Mouse (Mus musculus) ES-E14 (cell line): ENCODE measurements around the gene Slc30a3. TPM values are rescaled to one million over a fixed set of nuclear protein-coding genes. Genes with fewer than 3 reads are reported as not detected.

ENCODE experiments used
- DNase-seq: peaks from one replicate; pipeline ENCODE4 v3.0.0-alpha.2; 2013; ENCODE audit warnings: low read depth, low spot score
- H3K27ac ChIP-seq: 2 replicates; pipeline ENCODE4 v1.5.1; 2012; ENCODE audit warnings: low read depth, mild to moderate bottlenecking, low read length, moderate library complexity, mixed read lengths; ENCODE audit not compliant: poor library complexity, insufficient read depth, severe bottlenecking
- H3K36me3 ChIP-seq: 2 replicates; pipeline ENCODE4 v1.6.1; 2012; ENCODE audit warnings: mild to moderate bottlenecking, low read length, moderate library complexity, mixed read lengths; ENCODE audit not compliant: control insufficient read depth, poor library complexity, insufficient read depth, severe bottlenecking
- H3K4me1 ChIP-seq, 2 experiments: fragments of 150-350 bp in 1 of 2; sonication (generic) in 1 of 2; 2 replicates each; pipeline ENCODE4 v1.6.1; 2012; ENCODE audit warnings: low read length in 2 of 2, mild to moderate bottlenecking in 1 of 2, mixed read lengths in 1 of 2; ENCODE audit not compliant: control insufficient read depth in 2 of 2, insufficient read depth in 2 of 2, poor library complexity in 1 of 2
- H3K4me3 ChIP-seq, 2 experiments: fragments of 150-350 bp in 1 of 2; sonication (generic) in 1 of 2; 2 replicates each; pipeline ENCODE4 v1.5.1; 2012; ENCODE audit warnings: low read length in 2 of 2, low read depth in 1 of 2, mild to moderate bottlenecking in 1 of 2, mixed read lengths in 1 of 2; ENCODE audit not compliant: insufficient read depth in 1 of 2, poor library complexity in 1 of 2, severe bottlenecking in 1 of 2
- H3K9ac ChIP-seq: 2 replicates; pipeline ENCODE4 v1.6.1; 2012; ENCODE audit warnings: low read depth, mild to moderate bottlenecking, low read length, mixed read lengths; ENCODE audit not compliant: poor library complexity, insufficient read depth, severe bottlenecking
- H3K9me3 ChIP-seq: fragments of 150-350 bp; sonication (generic); 2 replicates; pipeline ENCODE4 v1.6.1; 2012; ENCODE audit warnings: low read depth, mild to moderate bottlenecking, low read length; ENCODE audit not compliant: control insufficient read depth, insufficient read depth
- CHD2 ChIP-seq: IDR thresholded peaks from 2 replicates; pipeline ENCODE4 v1.6.1; 2014; ENCODE audit warnings: mild to moderate bottlenecking, low read depth, low read length, inconsistent platforms
- HCFC1 ChIP-seq: IDR thresholded peaks from 2 replicates; pipeline ENCODE4 v1.6.1; 2012; ENCODE audit warnings: low read length, inconsistent platforms, borderline replicate concordance; ENCODE audit not compliant: insufficient read depth
- MAFK ChIP-seq: IDR thresholded peaks from 2 replicates; pipeline ENCODE4 v1.6.1; 2014; ENCODE audit warnings: mild to moderate bottlenecking, low read depth, low read length, inconsistent platforms; ENCODE audit not compliant: insufficient read depth
- ZC3H11A ChIP-seq: IDR thresholded peaks from 2 replicates; pipeline ENCODE4 v1.6.1; 2012; ENCODE audit warnings: low read depth, mild to moderate bottlenecking, inconsistent platforms, low read length, borderline replicate concordance
- ZNF384 ChIP-seq: IDR thresholded peaks from 2 replicates; pipeline ENCODE4 v1.6.1; 2012; ENCODE audit warnings: low read depth, low read length, inconsistent platforms
- in situ Hi-C, 2 experiments: fragments of 600-800 bp; cut with MboI; formaldehyde crosslinking; loops; one replicate each; pipeline ENCODE4 v1.15.1; 2025; ENCODE audit warnings: low sequenced_read_pairs in 2 of 2, inconsistent platforms in 1 of 2; ENCODE audit not compliant: unreplicated experiment in 2 of 2
- total RNA-seq: library from RNA; depleted of rRNA; stranded (reverse); fragments of 300-350 nt; gene quantifications from 2 replicates; pipeline ENCODE4 v1.2.3, GENCODE M21; 2012

The Slc30a3 gene
- total RNA-seq, 1 experiment: 1.5 TPM

GRCm38 (mm10) chr5:31087131-31087530, 20.9 kb downstream of the Slc30a3 start:
- no peak for DNase-seq
- TF ChIP-seq MAFK (no peak), HCFC1 (no peak), ZNF384 (no peak), ZC3H11A (no peak), CHD2 (no peak)
- Histone ChIP-seq H3K4me3 (no peak overlapping the region), H3K27ac (no peak overlapping the region), H3K9me3 (no peaks in the 10 kb centered on the region), H3K4me1 (peaks cover 0 to 2% of the 10 kb centered on the region in 2 experiments; a peak in 1 of 4 replicates), H3K9ac (no peak overlapping the region), H3K36me3 (no peaks in the 10 kb centered on the region)
- in situ Hi-C loops: no loop called here

- in situ Hi-C loops: no loop called here
- Histone ChIP-seq H3K4me3 (no peak overlapping the region), H3K9me3 (no peaks in the 10 kb centered on the region), H3K9ac (no peak overlapping the region), H3K4me1 (peaks cover 0 to 2% of the 10 kb centered on the region in 2 experiments; a peak in 1 of 4 replicates), H3K27ac (no peak overlapping the region), H3K36me3 (no peaks in the 10 kb centered on the region)
- no peak for DNase-seq
- TF ChIP-seq ZC3H11A (no peak), HCFC1 (no peak), CHD2 (no peak), MAFK (no peak), ZNF384 (no peak)
These were observed 21.4 kb downstream of the Slc30a3 start for GRCm38 (mm10) chr5:31086606-31087005.

- DNase-seq: no peak
- Histone ChIP-seq H3K4me3 (no peak overlapping the region), H3K4me1 (no peaks in the 10 kb centered on the region), H3K36me3 (no peaks in the 10 kb centered on the region; the same call in 1 of the 2 replicates), H3K27ac (no peak overlapping the region), H3K9me3 (no peaks in the 10 kb centered on the region), H3K9ac (no peak overlapping the region)
- TF ChIP-seq ZNF384 (no peak), CHD2 (no peak), MAFK (no peak), HCFC1 (no peak), ZC3H11A (no peak)
- in situ Hi-C loops: no loop called here
These were observed 24.1 kb downstream of the Slc30a3 start for GRCm38 (mm10) chr5:31083949-31084348.

- no peaks in the 10 kb centered on the region for H3K9me3 ChIP-seq
- H3K4me3 ChIP-seq: no peak overlapping the region
- H3K27ac ChIP-seq: no peak overlapping the region
- H3K9ac ChIP-seq: no peak overlapping the region
- no peaks in the 10 kb centered on the region for H3K4me1 ChIP-seq
- in situ Hi-C loops: no loop called here
- DNase-seq: no peak
- peaks cover 7% of the 10 kb centered on the region for H3K36me3 ChIP-seq
- no peak for TF ChIP-seq HCFC1
- TF ChIP-seq CHD2: no peak
- TF ChIP-seq ZC3H11A: no peak
- no peak for TF ChIP-seq MAFK
- TF ChIP-seq ZNF384: no peak
These were observed 25.0 kb downstream of the Slc30a3 start for GRCm38 (mm10) chr5:31082935-31083625.
